Mouse (Mus musculus): Measurements from ENCODE around the gene Wbp11. TPM values are rescaled to one million over a fixed set of nuclear protein-coding genes. Genes with fewer than 3 reads are reported as not detected.

The Wbp11 gene
- total and polyA plus RNA-seq, 3 experiments: 43.5 to 411 (median 294) TPM

DNA sequence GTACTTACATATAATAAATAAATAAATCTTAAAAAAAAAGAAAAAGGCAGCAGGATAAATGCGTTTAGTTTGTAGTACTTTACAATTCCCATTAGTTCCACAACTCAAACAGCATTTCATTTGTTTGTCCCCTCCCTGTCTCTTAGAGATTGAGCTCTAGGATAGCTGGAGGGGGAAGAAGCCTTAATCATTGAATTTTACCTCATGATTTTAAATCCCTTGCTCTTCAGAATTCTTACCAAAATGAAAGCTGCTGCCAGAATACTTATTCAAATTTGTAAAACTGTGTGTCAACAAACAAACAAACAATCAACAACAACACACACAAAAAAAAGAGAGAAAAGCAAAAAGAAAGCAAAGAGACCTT lies 22.6 kb downstream of the Wbp11 start:
- H3K27ac ChIP-seq (ENCODE audit: control insufficient read depth, low read depth, low read length): peak overlapping the region; percentile 46; the same call in 1 of the 2 replicates
- DNase-seq (ENCODE audit: low read depth, low spot score): peak; percentile 61
- H3K9ac ChIP-seq (ENCODE audit: control insufficient read depth, low read depth, low read length, poor library complexity, severe bottlenecking): peak overlapping the region; percentile 49
- H3K79me2 ChIP-seq (ENCODE audit: control insufficient read depth, insufficient read depth, low read length, poor library complexity): peaks cover 22% of the 10 kb centered on the region
- no peaks in the 10 kb centered on the region for H3K9me3 ChIP-seq (replicated peaks; ENCODE audit: insufficient read depth, low read length)
- H3K4me3 ChIP-seq (ENCODE audit: control insufficient read depth in 1 of 2, insufficient read depth in 1 of 2, low read depth in 2 of 2, low read length in 2 of 2): peak overlapping the region; percentile 3 to 46; a peak in 3 of 4 replicates
- peaks cover 0 to 14% of the 10 kb centered on the region in 2 experiments; a peak in 3 of 4 replicates for H3K4me1 ChIP-seq (ENCODE audit: control insufficient read depth in 1 of 2, insufficient read depth in 2 of 2, low read length in 2 of 2)
- no peaks in the 10 kb centered on the region for H3K27me3 ChIP-seq (ENCODE audit: control insufficient read depth in 1 of 2, insufficient read depth in 2 of 2, low read length in 2 of 2)
- peaks cover 0 to 23% of the 10 kb centered on the region in 2 experiments; a peak in 3 of 4 replicates for H3K36me3 ChIP-seq (ENCODE audit: control insufficient read depth in 1 of 2, insufficient read depth in 2 of 2, low read length in 2 of 2)
- TF ChIP-seq UBTF (IDR thresholded peaks at IDR 0.05; ENCODE audit: borderline replicate concordance, insufficient read depth, low read depth, low read length) (no peak), TBP (IDR thresholded peaks at IDR 0.05; ENCODE audit: low read depth, low read length) (peak; percentile 13; the same call in 1 of the 2 replicates)

GRCm38 (mm10) chr6:136804705-136805408 lies 23.2 kb downstream of the Wbp11 start:
- peak; percentile 90 for DNase-seq (ENCODE audit: low read depth, low spot score)

GRCm38 (mm10) chr6:136803739-136804633 lies 24.0 kb downstream of the Wbp11 start, which contains the start of gene Hist4h4:
Hist4h4 (minus strand) TSS chr6:136804415.
- Histone ChIP-seq H3K36me3 (ENCODE audit: control insufficient read depth in 1 of 2, insufficient read depth in 2 of 2, low read length in 2 of 2) (peaks cover 0 to 13% of the 10 kb centered on the region in 2 experiments; a peak in 2 of 4 replicates), H3K27me3 (ENCODE audit: control insufficient read depth in 1 of 2, insufficient read depth in 2 of 2, low read length in 2 of 2) (no peaks in the 10 kb centered on the region), H3K79me2 (ENCODE audit: control insufficient read depth, insufficient read depth, low read length, poor library complexity) (peaks cover 9% of the 10 kb centered on the region), H3K9ac (ENCODE audit: control insufficient read depth, low read depth, low read length, poor library complexity, severe bottlenecking) (peak within 1 kb of the TSS; percentile 77), H3K4me1 (ENCODE audit: control insufficient read depth in 1 of 2, insufficient read depth in 2 of 2, low read length in 2 of 2) (peaks cover 0 to 4% of the 10 kb centered on the region in 2 experiments; a peak in 2 of 4 replicates), H3K9me3 (replicated peaks; ENCODE audit: insufficient read depth, low read length) (no peaks in the 10 kb centered on the region), H3K4me3 (ENCODE audit: control insufficient read depth in 1 of 2, insufficient read depth in 1 of 2, low read depth in 2 of 2, low read length in 2 of 2) (peak within 1 kb of the TSS; percentile 7 to 47), H3K27ac (ENCODE audit: control insufficient read depth, low read depth, low read length) (peak within 1 kb of the TSS; percentile 99)
- peak; percentile 99 for DNase-seq (ENCODE audit: low read depth, low spot score)
- TF ChIP-seq ZC3H11A (IDR thresholded peaks at IDR 0.05; ENCODE audit: low read depth, low read length) (no peak), MXI1 (IDR thresholded peaks at IDR 0.05; ENCODE audit: low read depth, low read length) (no peak), TBP (IDR thresholded peaks at IDR 0.05; ENCODE audit: low read depth, low read length) (peak; percentile 99), POLR2AphosphoS5 (IDR thresholded peaks at IDR 0.05; ENCODE audit: borderline replicate concordance, low read depth, low read length) (peak; percentile 100), NELFE (IDR thresholded peaks at IDR 0.05; ENCODE audit: low read depth, low read length) (no peak), UBTF (IDR thresholded peaks at IDR 0.05; ENCODE audit: borderline replicate concordance, insufficient read depth, low read depth, low read length) (peak; percentile 98), SMC3 (IDR thresholded peaks at IDR 0.05; ENCODE audit: low read depth, low read length) (no peak), NRF1 (IDR thresholded peaks at IDR 0.05; ENCODE audit: insufficient read depth, low read depth, low read length, poor library complexity, severe bottlenecking) (no peak), TCF12 (IDR thresholded peaks at IDR 0.05; ENCODE audit: low read depth, low read length) (no peak), USF1 (IDR thresholded peaks at IDR 0.05; ENCODE audit: low read depth, low read length) (no peak), POLR2A (IDR thresholded peaks at IDR 0.05; ENCODE audit: control insufficient read depth in 1 of 2, insufficient read depth in 1 of 2, low read depth in 1 of 2, low read length in 2 of 2, poor library complexity in 1 of 2) (peak; percentile 98 to 100), ZNF384 (IDR thresholded peaks at IDR 0.05; ENCODE audit: low read depth, low read length) (no peak)

More at GRCm38 (mm10) chr6:136804705-136805408, 23.2 kb downstream of the Wbp11 start:
- Histone ChIP-seq H3K27ac (ENCODE audit: control insufficient read depth, low read depth, low read length) (peak overlapping the region; percentile 99), H3K79me2 (ENCODE audit: control insufficient read depth, insufficient read depth, low read length, poor library complexity) (peaks cover 17% of the 10 kb centered on the region), H3K9ac (ENCODE audit: control insufficient read depth, low read depth, low read length, poor library complexity, severe bottlenecking) (peak overlapping the region; percentile 60), H3K27me3 (ENCODE audit: control insufficient read depth in 1 of 2, insufficient read depth in 2 of 2, low read length in 2 of 2) (no peaks in the 10 kb centered on the region), H3K36me3 (ENCODE audit: control insufficient read depth in 1 of 2, insufficient read depth in 2 of 2, low read length in 2 of 2) (peaks cover 0 to 17% of the 10 kb centered on the region in 2 experiments; a peak in 2 of 4 replicates), H3K4me3 (ENCODE audit: control insufficient read depth in 1 of 2, insufficient read depth in 1 of 2, low read depth in 2 of 2, low read length in 2 of 2) (peak overlapping the region; percentile 7 to 33), H3K4me1 (ENCODE audit: control insufficient read depth in 1 of 2, insufficient read depth in 2 of 2, low read length in 2 of 2) (peaks cover 0 to 8% of the 10 kb centered on the region in 2 experiments; a peak in 3 of 4 replicates), H3K9me3 (replicated peaks; ENCODE audit: insufficient read depth, low read length) (no peaks in the 10 kb centered on the region)
- TF ChIP-seq ZKSCAN1 (IDR thresholded peaks at IDR 0.05; ENCODE audit: low read depth, low read length): no peak
- peak; percentile 71 for TF ChIP-seq GATA1 (IDR thresholded peaks at IDR 0.05; ENCODE audit: low read depth, low read length)
- no peak for TF ChIP-seq CHD1 (IDR thresholded peaks at IDR 0.05; ENCODE audit: low read depth, low read length)
- peak; percentile 89 for TF ChIP-seq TBP (IDR thresholded peaks at IDR 0.05; ENCODE audit: low read depth, low read length)

Data from MEL (cell line).